Mouse (Mus musculus) left cerebral cortex, postnatal 4 days (tissue): Measurements from ENCODE around the gene Cyp26c1. TPM values are rescaled to one million over a fixed set of nuclear protein-coding genes. Genes with fewer than 3 reads are reported as not detected.

Experiments
- DNase-seq: peaks from one replicate; pipeline ENCODE4 v3.0.0-alpha.2; 2022
- intact Hi-C: fragments of 180-260 bp; cut with DNase I; formaldehyde crosslinking; loops from one replicate; pipeline ENCODE4 v1.15.1; 2025
- total RNA-seq, 2 experiments: library from RNA; stranded (reverse); gene quantifications; 2 replicates each; pipeline ENCODE4 v1.2.3; 2021

Cyp26c1 gene
- total RNA-seq = under 1 TPM in 1 of 2 experiments, not detected in 1; 0.22 TPM

GRCm38 (mm10) chr19:37685281-37685680 lies at the start of gene Cyp26c1:
Cyp26c1 (plus strand) TSS chr19:37685581.
- no peak for DNase-seq
- intact Hi-C loops = no loop called here

- intact Hi-C loops = no loop called here
- DNase-seq = no peak
These were observed 37.4 kb upstream of the Cyp26c1 start for GRCm38 (mm10) chr19:37647994-37648393.

GRCm38 (mm10) chr19:37650526-37650925 lies 34.9 kb upstream of the Cyp26c1 start:
- DNase-seq = no peak
- intact Hi-C loops = no loop called here

GRCm38 (mm10) chr19:37654012-37654411 lies 31.4 kb upstream of the Cyp26c1 start:
- intact Hi-C loops = no loop called here
- no peak for DNase-seq

GRCm38 (mm10) chr19:37656441-37656840 lies 28.9 kb upstream of the Cyp26c1 start:
- intact Hi-C loops = no loop called here
- DNase-seq = no peak

- DNase-seq = no peak
- intact Hi-C loops = no loop called here
These were observed 20.1 kb upstream of the Cyp26c1 start for GRCm38 (mm10) chr19:37665256-37665655.

- no peak for DNase-seq
- intact Hi-C loops = no loop called here
These were observed 17.4 kb upstream of the Cyp26c1 start for GRCm38 (mm10) chr19:37667855-37668594.

GRCm38 (mm10) chr19:37668657-37669056 lies 16.7 kb upstream of the Cyp26c1 start:
- DNase-seq = no peak
- intact Hi-C loops = no loop called here

- DNase-seq = no peak
- intact Hi-C loops = no loop called here
These were observed 15.9 kb upstream of the Cyp26c1 start for GRCm38 (mm10) chr19:37669486-37669885.

GRCm38 (mm10) chr19:37673393-37673792 lies 12.0 kb upstream of the Cyp26c1 start:
- intact Hi-C loops = no loop called here
- DNase-seq = no peak

GRCm38 (mm10) chr19:37686347-37686746 lies 966 bp downstream of the Cyp26c1 start:
- DNase-seq = no peak
- intact Hi-C loops = no loop called here

GRCm38 (mm10) chr19:37686941-37687850 lies 1.8 kb downstream of the Cyp26c1 start:
- intact Hi-C loops = no loop called here
- DNase-seq = peak; percentile 17

- intact Hi-C loops = no loop called here
- DNase-seq = no peak
These were observed 4.1 kb downstream of the Cyp26c1 start for GRCm38 (mm10) chr19:37689478-37689877.

GRCm38 (mm10) chr19:37690716-37691115 lies 5.3 kb downstream of the Cyp26c1 start:
- peak; percentile 16 for DNase-seq
- intact Hi-C loops = no loop called here

- intact Hi-C loops = no loop called here
- no peak for DNase-seq
These were observed 7.5 kb downstream of the Cyp26c1 start for GRCm38 (mm10) chr19:37692879-37693278.

GRCm38 (mm10) chr19:37695146-37695545 lies 9.8 kb downstream of the Cyp26c1 start:
- intact Hi-C loops = no loop called here
- DNase-seq = no peak

GRCm38 (mm10) chr19:37695762-37696602 lies 10.6 kb downstream of the Cyp26c1 start:
- DNase-seq = no peak
- intact Hi-C loops = no loop called here

- no peak for DNase-seq
- intact Hi-C loops = no loop called here
These were observed 11.4 kb downstream of the Cyp26c1 start for GRCm38 (mm10) chr19:37696603-37697334.

- no peak for DNase-seq
- intact Hi-C loops = no loop called here
These were observed 11.9 kb downstream of the Cyp26c1 start for GRCm38 (mm10) chr19:37697335-37697636.

GRCm38 (mm10) chr19:37697651-37698272 lies 12.4 kb downstream of the Cyp26c1 start, which contains the start of gene Cyp26a1:
Cyp26a1 (plus strand) TSS chr19:37697798.
- intact Hi-C loops = no loop called here
- DNase-seq = no peak
